Mouse (Mus musculus) layer of hippocampus, postnatal 36 days (tissue): ENCODE data around the gene Thegl. TPM values are rescaled to one million over a fixed set of nuclear protein-coding genes. Genes with fewer than 3 reads are reported as not detected.
"Not testable (repeated sequence)": the region's sequence is repeated elsewhere in the genome, so short reads cannot be mapped to it uniquely, and the experiment has no call there.

Experiments
- DNase-seq, 2 experiments: peaks; one replicate each; pipeline ENCODE4 v3.0.0; 2022
- total RNA-seq, 2 experiments: library from RNA; stranded (reverse); gene quantifications; 2 replicates each; pipeline ENCODE4 v1.2.3; 2021

Thegl gene
- total RNA-seq, 2 experiments from 2014 or later: 0.76 to 2.0 TPM

- peak; percentile 58 to 60 for DNase-seq
Observed at GRCm38 (mm10) chr5:77094510-77095491, 79.0 kb downstream of the Thegl start.

DNA sequence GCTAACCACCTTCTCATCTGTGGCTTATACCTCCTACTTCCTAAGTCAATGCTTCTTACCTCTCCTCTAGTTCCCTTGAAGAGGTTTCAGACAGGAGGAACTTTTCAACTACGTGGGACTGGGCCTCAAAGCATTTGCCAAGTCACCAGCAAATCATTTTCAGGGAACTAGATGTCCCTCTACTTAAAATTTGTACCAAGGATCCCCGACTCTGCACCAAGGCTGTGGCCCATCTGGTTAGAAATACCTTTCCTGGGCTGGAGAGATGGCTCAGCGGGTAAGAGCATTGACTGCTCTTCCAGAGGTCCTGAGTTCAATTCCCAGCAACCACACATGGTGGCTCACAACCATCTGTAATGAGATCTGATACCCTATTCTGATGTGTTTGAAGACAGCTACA lies 80.4 kb downstream of the Thegl start:
- DNase-seq: not testable (repeated sequence)

DNA sequence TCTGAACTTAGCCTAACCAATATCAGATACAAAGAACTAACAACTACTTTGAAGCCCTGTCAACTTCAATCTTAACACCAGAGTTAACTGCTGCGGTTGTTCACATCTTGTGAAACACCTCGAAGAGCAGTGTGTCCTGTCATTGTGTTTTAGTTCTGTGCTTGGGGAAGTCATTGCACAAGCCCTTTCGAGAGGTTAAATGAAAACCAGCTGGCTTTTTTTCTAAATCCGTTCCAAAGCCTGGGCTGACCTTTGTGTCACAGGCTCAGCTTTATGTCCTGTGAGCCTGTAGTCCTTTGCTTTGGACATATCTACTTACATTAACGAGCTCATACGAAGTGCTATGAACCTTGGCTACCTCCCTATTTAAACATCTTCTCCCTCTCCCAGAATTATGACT lies 81.9 kb downstream of the Thegl start:
- DNase-seq: no peak

DNA sequence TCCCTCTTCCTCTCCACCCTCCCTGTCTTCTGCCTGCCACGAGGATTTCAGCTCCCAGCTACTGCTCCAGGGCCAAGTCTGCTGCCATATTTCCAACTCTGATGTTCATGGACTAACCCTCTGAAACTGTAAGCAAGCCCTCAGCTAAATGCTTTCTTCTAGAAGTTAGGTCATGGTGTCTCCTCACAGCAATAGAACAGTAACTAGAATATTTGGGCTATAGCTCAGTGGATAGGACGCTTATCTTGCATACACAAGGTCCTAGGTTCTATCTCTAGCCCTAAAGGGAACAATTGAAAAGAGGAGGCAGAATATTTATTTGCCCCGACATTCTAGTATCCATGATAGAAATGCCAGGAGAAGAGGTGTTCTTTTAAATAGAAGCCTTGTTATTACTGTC lies 83.1 kb downstream of the Thegl start:
- no peak for DNase-seq

- DNase-seq: no peak
Observed at GRCm38 (mm10) chr5:77099317-77099996, 83.6 kb downstream of the Thegl start.

DNA sequence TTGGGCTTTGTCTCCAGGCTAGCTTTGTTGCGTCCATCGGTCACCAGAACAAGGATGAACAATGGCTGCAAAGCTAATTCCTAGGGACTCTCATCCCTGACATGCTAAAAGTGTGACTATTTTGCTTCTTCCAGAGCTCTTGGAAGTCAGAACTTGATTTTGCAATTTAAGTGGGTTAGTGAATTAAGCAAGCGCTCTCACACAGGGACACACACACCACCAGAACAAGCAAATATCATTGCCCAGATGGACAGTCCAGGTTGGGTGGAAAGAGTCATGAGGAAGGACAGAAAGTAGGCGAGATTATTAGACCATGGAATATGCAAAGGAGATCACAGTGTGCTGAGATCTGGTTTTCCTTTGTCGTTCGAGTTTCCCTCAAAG lies 84.2 kb downstream of the Thegl start:
- DNase-seq: no peak

GRCm38 (mm10) chr5:77100691-77101090 lies 84.9 kb downstream of the Thegl start:
- DNase-seq: no peak

DNA sequence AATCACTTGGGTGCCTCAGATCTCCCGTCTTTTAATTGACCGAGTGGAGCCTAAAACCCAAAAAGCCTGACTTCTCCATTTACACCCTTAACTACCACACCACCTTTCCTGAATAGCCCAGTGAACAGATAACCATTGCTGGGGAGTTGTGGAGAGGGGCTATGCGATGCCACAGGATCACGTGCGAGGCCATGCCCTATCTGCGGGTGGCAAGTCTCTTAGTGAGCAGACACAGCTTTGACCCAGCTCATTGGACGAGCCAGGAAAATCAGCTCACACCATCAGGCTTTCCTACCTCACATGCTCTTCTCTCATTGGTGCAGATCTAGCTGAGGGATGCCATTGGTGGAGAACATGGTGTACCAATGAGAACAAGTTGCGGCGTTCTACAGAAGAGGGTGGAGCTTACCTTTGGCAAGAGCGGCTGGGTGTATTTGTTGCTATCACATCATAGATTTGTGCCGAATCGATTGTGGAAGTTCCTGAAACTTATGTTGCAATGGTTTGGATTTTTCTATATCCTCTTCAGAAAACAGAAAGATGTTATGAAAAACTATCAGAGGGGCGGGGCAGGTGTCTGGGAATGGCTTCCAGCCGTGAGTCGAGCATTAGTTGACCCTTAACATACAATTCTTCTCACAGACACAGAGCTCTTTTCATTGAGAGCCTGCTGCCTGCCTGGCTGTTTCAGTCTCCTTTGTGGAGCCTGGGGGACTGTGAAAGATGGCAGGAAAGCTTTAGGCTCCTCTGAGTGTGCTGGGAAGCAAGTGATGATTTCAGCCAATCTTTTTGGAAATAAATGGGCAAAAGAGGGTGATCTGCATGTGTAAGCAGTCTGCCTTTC lies 86.9 kb downstream of the Thegl start:
- no peak for DNase-seq

GRCm38 (mm10) chr5:77107146-77107822 lies 91.5 kb downstream of the Thegl start:
- DNase-seq: no peak

- no peak for DNase-seq
Observed at GRCm38 (mm10) chr5:77108806-77109205, 93.0 kb downstream of the Thegl start.

- DNase-seq: no peak
Observed at GRCm38 (mm10) chr5:77109814-77110213, 94.0 kb downstream of the Thegl start.

Other genes starting within 250 kb of the Thegl start
- 10 to 100 TPM; 23.1 to 27.3 TPM for gene Aasdh, start 110.5 kb upstream of the Thegl start, total RNA-seq
- gene Paics, start 64.7 kb upstream of the Thegl start, total RNA-seq: 10 to 100 TPM; 84.2 to 92.1 TPM
- 10 to 100 TPM; 16.3 to 16.5 TPM for gene Ppat, start 64.4 kb upstream of the Thegl start, total RNA-seq
- 100 to 1,000 TPM in 1 of 2 experiments, 10 to 100 TPM in 1; 99.8 to 101 TPM for gene Srp72, start 41.3 kb upstream of the Thegl start, total RNA-seq
- gene Arl9, start 12.0 kb upstream of the Thegl start, total RNA-seq: not detected
- 10 to 100 TPM; 85.0 to 92.8 TPM for gene Hopx, start 99.1 kb downstream of the Thegl start, total RNA-seq
- not detected for gene Spink2, start 195.4 kb downstream of the Thegl start, total RNA-seq
- gene Rest, start 249.5 kb downstream of the Thegl start, total RNA-seq: 1 to 10 TPM; 4.1 to 4.4 TPM